Mouse (Mus musculus) gonadal fat pad, adult 2 months (tissue): ENCODE data around the gene Lat. TPM values are rescaled to one million over a fixed set of nuclear protein-coding genes. Genes with fewer than 3 reads are reported as not detected.
A peak's percentile ranks its signal among the peaks of the same experiment; 100 is the strongest.

Experiments
- DNase-seq: peaks from one replicate; pipeline ENCODE4 v3.0.0-alpha.2; 2012; ENCODE audit warnings: low read depth
- polyA plus RNA-seq: library from polyadenylated mRNA; depleted of rRNA; stranded (reverse); fragments of >200 nt; gene quantifications from 2 replicates; pipeline ENCODE4 v1.2.3, GENCODE M21; 2012

Gene Lat
- polyA plus RNA-seq, 1 experiment: 10.7 TPM

DNA sequence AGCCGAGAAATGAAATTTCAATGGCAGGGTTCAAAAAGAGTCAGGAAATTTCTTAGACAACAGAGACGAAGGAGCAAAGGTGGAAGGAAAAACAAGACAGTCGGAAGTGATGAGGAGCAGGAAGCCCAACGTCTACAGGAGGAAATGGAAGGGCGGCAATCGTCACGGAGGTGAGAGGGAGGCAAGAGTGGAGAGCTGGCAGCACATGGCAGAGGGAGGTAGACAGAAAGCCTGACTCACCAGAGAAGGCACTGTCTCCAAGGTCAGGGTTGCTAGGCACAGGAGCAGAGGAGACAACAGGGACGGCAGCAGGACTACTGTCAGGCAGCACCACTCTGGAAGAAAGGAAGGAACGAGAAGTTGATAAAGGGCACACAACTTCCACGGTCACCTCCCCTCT, 1.7 kb downstream of the Lat start:
- no peak for DNase-seq

DNA sequence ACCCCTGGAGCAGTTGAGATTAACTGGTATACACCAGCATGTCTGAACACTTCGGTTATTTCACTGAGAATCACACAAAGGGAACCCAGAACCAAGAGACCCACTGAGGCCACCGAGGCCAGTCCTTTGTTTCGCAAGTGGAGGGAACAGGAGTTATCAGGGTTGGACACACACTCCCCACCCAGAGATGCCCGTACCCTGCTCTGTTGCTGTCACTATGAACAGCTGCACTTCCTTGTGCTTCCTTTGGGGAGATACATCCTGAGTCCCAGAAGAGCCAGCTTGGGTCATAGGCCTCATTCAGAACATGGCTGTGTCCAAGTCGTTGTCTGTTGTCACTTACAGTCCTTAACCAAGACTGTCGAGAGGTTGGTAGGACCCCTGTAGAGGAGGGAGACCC, 6.3 kb downstream of the Lat start:
- DNase-seq: no peak

DNA sequence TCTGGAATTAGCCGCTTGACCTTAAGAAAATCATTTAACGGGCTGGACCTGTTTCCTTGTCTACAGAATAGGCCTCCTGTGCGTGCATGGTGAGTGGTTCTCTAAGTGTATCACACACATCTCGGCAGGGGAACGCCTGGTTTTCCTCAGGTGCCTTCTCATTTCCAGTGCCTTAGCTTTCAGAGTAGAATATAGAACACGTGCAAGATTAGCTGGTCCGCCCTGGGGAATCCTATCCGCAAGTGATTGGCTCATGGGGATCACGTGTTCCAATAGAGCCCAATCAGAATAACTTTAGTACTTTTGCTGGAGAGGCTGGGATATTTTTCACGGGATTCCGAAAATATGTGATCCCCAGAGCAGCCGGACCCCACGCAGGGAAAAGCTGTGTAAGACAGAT, 10.3 kb downstream of the Lat start:
- no peak for DNase-seq

DNA sequence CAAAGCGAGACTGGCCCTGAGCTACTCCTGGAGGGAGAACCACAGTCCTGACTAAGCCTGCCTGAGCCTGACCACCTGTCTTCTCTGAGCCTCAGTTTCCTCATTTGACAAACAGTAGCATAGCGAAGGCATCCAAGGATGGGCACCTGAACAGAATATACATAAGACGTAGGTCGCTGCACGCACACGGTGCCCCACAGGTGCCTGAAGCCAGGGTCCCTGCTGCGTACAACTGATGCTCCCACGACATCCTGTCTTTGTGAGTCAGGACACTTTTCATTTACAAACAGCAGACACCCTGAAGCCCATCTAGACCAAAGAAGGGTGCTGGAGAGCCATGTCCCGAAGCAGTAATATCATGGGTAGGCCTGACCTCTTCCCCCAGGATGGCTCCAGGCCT, 11.0 kb downstream of the Lat start:
- DNase-seq: no peak

DNA sequence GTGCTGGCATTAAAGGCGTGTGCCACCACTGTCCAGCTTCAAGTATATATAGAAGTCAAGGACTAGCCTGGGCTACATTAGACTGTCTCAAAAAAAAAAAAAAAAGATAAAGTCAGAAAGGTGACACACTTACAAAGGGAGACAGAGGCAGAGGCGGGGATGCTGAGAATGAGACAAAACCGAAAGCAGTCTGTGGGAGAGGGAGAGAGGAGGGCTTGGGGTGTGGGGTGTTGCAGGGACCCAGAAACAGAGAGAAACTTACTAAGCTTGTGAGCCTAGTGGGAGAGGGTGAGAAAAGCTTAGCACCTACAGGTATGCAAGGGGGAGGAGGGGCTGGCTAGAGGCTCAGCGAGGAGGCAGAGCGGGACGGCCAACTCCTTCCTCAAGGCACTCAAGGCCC, 11.5 kb downstream of the Lat start:
- DNase-seq: no peak

DNA sequence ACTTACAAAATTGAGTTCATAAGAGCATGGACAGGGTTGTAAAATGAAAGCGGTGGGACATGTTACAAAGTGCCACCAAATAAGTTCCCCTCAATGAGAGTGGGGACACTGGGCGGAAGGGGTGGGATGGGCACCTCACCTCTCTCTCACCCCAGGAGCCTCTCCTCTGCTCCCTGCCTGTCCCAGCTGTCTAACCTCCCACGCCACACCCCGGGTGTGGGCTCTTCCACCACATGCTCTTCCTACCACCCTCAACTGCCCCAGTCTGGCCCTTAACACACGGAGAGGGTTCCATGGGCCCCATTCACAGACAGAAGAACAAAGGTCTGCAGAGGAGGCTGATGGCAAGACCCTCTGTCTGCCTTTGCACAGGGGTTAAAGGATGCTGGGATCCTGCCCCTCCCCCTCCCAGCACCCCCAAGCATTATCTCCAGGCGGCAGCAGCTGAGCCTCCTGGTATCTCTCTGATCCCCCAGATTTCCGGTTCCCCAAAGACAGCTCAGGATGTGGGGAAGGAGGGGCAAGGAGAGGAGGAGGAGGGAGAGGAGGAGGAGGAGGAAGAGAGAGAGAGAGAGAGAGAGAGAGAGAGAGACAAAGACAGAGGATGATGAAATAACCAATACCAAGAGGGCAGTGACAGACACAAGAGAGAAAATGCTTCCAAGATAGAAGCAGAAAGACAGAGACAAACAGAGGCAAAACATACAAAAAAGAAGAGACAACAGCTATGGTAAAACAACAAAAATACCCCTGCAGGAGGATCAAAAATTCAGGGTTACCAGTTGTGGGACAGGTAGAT, 12.4 kb downstream of the Lat start:
- no peak for DNase-seq

DNA sequence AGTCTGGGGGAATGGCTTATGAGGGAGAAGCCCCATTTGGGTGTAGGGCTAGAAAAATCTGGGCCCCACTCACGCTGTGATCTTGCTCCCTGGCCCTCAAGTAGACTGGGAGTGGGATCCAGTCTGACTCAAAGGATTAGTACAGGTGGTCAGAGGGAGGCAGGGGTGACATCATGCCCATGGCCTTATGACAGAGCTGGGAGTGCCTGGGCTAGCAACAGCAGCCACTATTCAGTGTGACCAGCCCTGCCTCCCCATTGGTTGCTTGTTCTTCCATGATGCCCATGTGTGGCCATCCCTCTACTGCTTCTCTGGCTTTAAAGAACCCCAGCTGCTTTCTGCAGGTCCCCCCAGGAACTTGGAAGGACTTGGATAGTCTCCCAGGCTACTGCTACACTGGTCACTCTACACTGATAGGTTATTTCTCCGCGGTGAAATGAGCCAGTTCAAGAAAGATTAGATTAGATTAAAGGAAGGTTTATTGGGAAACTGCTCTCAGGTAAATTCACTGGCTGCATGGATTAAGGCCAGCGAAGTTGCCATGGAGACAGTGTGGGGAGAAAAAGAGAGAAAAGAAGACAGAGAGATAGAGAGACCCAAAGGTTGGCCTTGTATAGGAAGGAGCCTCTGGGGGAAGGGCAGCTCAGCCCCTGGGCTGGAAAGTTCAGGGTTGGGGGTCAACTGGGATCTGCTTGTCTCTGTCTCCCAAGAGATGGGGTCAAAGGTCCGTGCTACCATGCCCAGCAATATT, 13.3 kb downstream of the Lat start:
- DNase-seq: no peak

DNA sequence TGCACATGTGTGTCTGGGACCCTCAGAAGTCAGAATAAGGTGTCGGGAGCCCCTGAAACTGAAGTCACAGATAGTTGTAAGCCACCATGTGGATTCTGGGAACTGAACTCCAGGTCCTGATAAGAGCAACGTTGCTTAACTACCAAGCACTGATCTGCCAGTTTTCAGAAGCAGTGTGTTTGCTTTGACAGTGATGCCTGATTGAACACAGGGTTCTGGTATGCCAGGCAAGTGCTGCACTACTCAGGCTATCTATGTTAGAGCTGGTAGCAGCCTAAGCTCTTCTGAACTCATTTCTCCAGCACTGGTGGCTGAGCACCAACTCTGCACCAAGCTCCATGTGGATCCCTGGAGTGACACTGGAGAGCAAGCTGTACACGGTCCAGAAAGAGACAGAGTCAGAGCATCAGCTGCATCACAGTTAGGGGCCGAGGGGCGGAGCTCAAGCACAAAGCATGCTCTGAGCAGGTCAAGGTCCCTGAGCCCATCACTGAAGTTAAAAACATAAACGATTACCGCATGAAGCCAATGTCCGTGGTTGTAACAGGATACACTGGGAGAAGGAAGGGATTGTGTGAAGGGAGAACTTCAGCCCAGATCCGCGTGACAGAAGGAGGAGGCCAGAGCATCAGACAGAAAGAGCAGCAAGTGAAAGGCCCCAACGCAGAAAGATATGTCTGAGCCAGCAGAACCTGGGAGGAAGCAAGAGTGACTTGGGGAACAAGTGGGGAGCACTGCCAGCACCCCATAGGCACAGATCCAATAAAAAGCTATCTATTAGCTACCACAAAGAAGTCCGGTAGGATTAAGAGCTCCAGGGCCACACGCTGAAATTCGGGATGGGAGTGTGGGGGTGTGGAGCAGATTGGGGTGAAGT, 14.4 kb downstream of the Lat start:
- DNase-seq: no peak

DNA sequence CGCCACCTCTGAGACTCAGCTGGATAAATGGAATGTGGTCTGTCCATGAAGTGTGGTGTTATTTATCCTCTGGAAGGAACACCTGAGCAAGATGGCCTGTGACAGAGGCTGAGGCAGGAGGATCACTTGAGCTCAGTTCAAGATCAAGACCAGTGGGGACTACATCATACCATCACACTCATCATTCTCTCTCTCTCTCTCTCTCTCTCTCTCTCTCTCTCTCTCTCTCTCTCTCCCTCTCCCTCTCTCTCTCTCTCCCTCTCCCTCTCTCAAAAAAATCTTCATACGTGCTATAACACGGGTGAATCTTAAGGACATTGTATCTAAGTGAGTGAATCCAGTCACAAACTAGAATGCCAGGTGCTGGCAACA, 15.4 kb downstream of the Lat start:
- no peak for DNase-seq

DNA sequence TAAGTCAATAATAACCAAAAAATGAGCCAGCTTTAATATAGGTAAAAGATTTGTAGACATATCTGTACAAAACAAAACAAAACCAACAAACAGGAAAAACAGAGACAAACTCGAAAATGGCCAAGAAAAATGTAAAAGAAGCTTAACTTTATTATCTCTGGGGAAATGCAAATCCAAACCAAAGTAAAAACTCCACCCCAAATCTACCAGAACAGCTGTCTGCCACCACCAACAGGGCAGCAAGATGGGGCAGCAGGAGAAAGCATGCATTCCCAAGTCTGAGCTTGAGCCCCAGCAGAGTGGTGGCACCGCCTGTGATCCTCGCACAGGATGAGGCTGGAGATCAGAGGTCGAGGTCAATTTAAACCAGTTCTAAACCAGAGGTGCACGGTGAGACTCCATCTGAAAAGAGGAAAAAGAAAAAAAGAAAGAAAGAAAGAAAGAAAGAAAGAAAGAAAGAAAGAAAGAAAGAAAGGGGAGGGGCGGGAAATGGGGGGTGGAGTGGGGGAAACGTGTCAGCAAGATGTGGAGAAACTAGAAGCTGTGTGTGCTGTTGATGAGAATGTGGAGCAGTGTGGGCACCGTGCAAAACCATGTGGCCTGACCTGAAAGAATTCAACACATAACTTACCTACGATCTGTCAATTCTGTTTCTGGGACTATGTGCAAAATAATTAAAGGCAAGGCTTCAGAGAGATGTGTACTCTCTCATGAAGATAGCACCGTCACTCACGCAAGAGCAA, 15.9 kb downstream of the Lat start:
- DNase-seq: no peak

DNA sequence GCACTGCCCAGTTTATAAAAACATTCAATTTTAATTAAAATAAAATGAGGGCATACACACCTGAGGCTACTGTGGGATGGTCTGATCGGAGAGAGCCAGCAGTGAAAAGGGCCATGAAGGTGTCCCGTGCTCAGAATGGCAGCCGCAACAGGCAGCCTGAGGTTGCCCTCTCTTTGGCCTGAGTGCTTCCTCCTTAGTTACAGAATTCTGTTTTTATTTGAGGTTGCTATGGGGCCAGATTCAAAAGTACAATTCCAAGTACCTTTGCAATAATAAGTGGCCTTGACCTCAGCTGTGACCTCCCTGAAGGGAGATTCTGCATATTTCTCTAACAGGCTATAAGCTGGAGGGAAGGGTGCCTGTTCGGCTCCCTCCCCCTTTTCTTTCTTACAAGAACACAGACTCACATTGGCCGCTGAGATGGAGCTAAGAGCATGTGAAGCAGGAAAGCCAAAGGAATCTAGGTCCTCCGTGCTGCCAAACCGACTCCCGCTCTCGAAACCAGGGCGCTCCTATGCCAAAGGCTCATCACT, 17.9 kb downstream of the Lat start:
- no peak for DNase-seq

DNA sequence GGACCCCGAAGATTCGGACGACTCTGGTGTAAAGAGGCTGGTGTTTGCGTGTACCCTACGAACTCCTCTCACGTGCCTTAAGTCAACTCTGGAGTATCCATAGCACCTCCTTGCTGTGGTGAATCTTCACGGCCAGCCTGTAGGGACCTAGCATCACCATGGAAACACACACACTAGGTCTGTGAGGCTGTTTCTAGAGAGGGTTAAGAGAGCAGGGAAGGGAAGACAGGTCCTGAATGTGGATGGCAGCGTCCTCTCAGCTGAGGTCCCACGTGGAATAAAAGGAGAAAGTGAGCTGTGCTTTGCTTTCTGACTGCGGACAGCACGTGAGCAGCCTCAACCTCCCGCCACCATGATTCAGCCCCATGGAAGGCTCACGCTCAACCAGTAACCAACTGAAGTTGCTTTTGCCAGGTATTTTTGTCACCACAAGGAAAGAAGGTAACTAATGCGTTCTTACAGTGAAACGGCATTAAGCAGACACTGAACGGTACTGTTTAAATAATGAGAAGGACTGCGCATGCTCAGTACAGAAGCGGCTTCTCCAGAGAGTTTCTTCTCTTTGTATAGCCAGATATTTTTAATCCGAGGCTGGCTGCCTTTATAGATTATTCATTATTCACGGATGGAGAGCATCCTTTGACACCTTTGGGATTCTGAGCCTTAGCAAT, 18.5 kb downstream of the Lat start:
- no peak for DNase-seq

DNA sequence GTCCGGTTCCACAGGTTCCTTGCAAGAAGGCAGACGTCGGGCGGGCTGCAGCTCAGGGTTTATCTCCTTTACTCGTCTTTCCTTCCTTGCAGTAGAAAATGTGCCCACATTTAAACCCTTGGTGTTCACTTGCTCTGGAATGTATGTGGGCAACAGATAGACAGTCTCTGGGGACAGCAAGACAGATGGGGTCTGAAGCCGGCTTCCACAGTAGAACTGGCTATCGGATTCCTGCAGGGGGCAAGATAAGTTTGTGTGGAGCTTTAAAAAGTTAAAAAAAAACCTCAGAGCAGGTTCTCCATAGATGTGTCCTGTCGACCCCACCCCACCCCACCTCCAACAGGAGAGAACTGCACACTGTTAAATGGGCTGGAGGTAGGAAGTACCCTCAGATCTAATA, 21.1 kb downstream of the Lat start:
- no peak for DNase-seq

DNA sequence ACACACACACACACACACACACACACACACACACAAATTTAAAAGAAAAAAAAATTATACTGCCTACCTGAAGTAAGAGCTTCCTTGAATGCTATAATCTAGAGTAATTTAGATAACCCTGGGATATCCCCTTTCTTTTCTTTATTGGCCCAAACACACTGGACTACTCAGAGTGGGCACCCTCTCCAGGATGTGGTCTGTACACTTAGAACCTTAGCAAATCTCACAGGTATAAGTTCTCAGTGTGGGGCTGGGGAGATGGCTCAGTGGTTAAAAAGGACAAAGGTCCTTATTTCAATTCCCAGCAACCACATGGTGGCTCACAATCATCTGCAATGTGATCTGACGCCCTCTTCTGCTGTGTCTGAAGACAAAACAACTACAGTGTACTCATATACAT, 22.3 kb downstream of the Lat start:
- no peak for DNase-seq

DNA sequence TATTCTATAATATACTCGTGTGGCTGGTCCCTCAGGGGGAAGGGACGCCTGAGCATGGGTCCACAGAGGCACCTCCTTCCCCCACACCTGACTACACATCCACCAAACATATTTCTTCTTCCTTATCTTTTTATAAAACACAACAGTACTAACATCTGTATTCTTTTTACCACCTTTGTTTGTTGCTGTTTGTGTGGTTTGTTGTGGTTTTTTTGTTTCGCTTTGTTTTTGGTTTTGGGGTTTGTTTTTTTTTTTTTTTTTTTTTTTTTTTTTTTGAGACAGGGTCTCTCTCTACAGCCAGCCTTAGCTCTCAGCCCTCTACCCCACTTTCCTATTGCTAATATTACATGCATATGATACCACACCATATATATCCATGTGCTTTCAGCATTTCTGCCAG, 23.4 kb downstream of the Lat start:
- no peak for DNase-seq

DNA sequence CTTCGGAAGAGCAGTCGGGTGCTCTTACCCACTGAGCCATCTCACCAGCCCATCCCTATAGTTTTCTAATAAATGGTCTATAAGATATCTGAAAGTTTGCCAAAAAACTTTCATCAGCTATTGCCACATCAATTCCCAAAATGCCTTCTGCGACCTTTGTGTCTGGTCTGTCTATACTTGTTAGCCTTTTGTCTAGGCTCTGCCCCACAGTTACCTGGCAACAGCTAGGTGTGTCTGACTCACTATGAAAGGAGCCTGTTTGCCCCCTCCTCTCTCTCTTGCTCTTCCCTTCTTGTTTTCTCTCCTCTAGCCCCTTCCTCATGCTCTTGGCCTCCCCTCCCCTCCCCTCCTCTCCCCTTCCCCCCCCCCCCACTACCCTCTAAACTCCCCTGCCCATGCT, 23.8 kb downstream of the Lat start:
- peak; percentile 40 for DNase-seq

DNA sequence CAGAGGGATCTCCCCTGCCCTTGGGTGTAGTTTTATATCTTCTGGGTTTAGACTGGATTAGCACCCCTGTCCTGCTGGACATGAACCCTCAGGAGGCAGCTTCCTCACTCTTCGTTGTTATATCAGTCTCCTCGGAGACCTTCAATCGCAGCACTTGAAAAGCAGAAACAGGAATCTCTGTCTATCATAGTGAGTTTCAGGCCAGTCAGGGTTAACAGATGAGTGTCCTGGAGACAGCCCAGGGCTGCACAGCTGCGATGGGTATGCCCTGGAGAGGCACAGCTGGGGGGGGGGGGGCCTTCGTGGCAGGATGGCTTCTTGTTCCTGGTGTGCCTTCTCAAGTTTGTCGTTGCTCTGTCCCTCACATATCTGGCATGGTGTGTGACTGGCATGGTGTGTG, 28.5 kb downstream of the Lat start:
- DNase-seq: no peak

DNA sequence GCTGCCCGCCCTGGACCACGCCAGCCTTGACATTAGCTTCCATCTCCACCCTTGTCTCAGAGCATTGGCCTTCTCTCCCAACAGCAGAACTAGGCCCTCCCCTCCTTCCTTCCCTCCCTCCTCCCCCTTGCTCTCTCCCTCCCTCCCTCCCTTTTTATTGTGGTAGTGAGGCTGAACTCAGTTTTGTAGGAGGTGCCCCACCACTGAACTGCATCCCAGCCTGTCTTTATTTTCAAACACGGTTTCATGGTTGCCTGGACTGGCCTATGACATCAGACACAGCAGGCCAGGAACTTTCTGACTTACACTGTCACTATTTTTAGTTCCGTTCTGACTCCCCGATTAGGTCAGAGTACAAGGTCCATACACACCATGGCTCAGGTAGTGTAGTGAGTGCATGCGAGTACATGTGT, 29.2 kb downstream of the Lat start:
- no peak for DNase-seq

DNA sequence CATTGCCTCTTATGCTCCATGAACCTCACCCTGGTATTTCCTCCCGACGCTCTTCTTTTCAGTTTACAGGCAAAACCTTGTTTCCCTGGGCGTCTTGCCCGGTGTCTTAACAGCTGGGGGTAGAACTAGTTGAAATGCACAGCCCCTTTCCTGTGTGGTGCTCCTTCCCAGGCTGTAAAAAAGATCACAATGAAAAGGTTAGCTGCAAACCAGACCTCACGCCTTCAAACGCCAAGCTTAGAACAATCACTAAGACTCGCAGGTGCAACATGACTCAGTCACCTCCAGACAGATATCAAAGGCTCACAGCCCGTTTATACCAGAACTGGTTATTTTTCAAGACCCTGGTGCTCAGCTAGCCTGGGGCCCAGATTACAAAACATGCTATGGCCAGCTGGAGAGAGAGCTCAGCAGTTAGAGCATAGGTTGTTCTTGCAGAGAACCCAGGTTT, 29.8 kb downstream of the Lat start:
- DNase-seq: no peak

DNA sequence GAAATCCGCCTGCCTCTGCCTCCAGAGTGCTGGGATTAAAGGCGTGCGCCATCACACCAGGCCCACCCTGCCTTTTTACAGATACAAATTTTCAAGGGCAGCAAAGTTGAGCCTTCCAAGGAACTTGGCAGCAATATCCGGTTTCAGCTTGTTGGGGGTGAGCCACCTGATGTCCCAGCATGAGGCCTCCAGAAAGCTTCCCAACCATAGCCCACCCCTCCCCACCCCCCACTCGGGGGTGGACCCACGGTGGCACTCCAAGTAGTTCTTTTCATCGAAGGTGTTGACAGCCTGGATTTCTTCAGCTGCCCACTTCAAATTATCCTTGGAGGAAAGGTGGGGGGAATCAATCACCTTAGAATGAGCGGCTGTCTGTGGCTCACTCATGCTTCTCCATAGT, 30.5 kb downstream of the Lat start:
- DNase-seq: no peak

DNA sequence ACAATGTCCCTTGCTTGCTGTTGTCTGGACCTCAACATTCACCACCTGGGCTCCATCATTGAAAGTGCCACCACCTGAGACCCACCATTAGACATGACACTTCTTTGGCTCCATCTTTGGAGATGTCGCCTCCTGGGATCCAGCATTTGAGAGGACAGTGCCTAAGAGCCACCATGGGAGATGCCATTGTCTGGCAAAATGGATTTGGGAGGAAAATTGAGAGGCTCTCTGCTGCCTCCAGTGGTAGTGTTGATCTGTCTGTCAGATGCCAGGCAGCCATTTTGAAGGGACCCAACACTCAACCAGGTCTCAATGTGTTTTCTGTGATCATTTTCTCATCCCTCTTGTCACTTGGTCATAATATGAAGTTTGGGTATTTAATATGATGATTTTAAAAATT, 33.8 kb downstream of the Lat start:
- no peak for DNase-seq
